Mouse (Mus musculus) layer of hippocampus, adult 18-20 months (tissue): ENCODE data around the gene Rlbp1. TPM values are rescaled to one million over a fixed set of nuclear protein-coding genes. Genes with fewer than 3 reads are reported as not detected.

Source experiments
- DNase-seq, 2 experiments: peaks; one replicate each; pipeline ENCODE4 v3.0.0; 2022; ENCODE audit warnings: low spot score in 2 of 2
- total RNA-seq, 2 experiments: library from RNA; stranded (reverse); gene quantifications; 2 replicates each; pipeline ENCODE4 v1.2.3; 2021

Rlbp1 gene
- total RNA-seq, 2 experiments from 2014 or later = 22.4 to 23.9 TPM

DNA sequence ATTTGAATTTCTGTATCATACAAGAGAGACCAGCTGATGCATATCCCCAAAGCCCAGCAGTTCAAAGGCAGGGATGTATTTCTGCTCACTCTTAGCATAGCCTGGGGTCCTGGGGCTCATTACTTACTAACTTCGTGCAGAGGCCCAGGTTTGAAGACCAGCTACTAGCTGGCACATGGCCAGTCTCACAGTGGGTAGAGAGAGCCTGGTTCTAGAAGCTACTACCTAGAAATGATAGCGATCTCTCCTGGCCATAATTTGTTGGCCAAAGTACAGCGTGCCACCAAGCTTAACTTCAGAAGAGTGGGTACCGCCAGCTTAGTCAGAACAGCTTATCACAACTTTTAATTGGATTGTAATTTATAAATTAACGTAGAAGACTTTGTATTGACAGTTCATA is 58.1 kb downstream of the Rlbp1 start:
- no peak for DNase-seq

Other genes starting within 250 kb of the Rlbp1 start
- 100 to 1,000 TPM; 184 to 202 TPM for gene Mfge8, start 238.0 kb downstream of the Rlbp1 start, total RNA-seq
- gene Abhd2, start 113.8 kb downstream of the Rlbp1 start, total RNA-seq = 10 to 100 TPM; 62.0 to 65.6 TPM
- gene Fanci, start 4.9 kb upstream of the Rlbp1 start, total RNA-seq = under 1 TPM; 0.27 to 0.33 TPM
- 10 to 100 TPM; 81.6 to 81.7 TPM for gene Polg, start 79.3 kb upstream of the Rlbp1 start, total RNA-seq
- gene Rhcg, start 230.6 kb upstream of the Rlbp1 start, total RNA-seq = 1 to 10 TPM in 1 of 2 experiments, under 1 TPM in 1; 0.82 to 1.8 TPM